Mouse (Mus musculus) cerebellum, adult 2 months (tissue): ENCODE data around the gene Psmd13. TPM values are rescaled to one million over a fixed set of nuclear protein-coding genes. Genes with fewer than 3 reads are reported as not detected.
"Not testable (repeated sequence)": the region's sequence is repeated elsewhere in the genome, so short reads cannot be mapped to it uniquely, and the experiment has no call there.

Experiments
- DNase-seq, 2 experiments: peaks; one replicate each; pipeline ENCODE4 v3.0.0; 2021
- H3K27ac ChIP-seq: fragments of 200-500 bp; 2 replicates; pipeline ENCODE4 v1.5.1; 2012; ENCODE audit warnings: low read length, control low read depth, inconsistent platforms; ENCODE audit not compliant: insufficient read depth
- H3K27me3 ChIP-seq: fragments of 200-500 bp; 2 replicates; pipeline ENCODE4 v1.6.1; 2012; ENCODE audit warnings: inconsistent platforms, mild to moderate bottlenecking, low read length, moderate library complexity; ENCODE audit not compliant: control insufficient read depth, insufficient read depth
- H3K4me1 ChIP-seq: fragments of 200-500 bp; 2 replicates; pipeline ENCODE4 v1.6.1; 2011; ENCODE audit warnings: low read length; ENCODE audit not compliant: control insufficient read depth, insufficient read depth
- H3K4me3 ChIP-seq: fragments of 200-500 bp; replicated peaks from 2 replicates; pipeline ENCODE3; 2011; ENCODE audit warnings: mild to moderate bottlenecking, low read depth, low read length, control low read depth; ENCODE audit not compliant: insufficient read depth
- CTCF ChIP-seq: fragments of 200-500 bp; IDR thresholded peaks from 2 replicates; pipeline ENCODE4 v1.5.1; 2011; ENCODE audit warnings: low read depth, mild to moderate bottlenecking, control low read depth, low read length, moderate library complexity, borderline replicate concordance; ENCODE audit not compliant: insufficient read depth
- POLR2A ChIP-seq: fragments of 200-500 bp; IDR thresholded peaks from 2 replicates; pipeline ENCODE4 v1.6.1; 2011; ENCODE audit warnings: low read length, control low read depth, borderline replicate concordance; ENCODE audit not compliant: insufficient read depth
- WGBS: fragments of 180-500 bp; shearing (Covaris S2); methylation state at CpG from one replicate; pipeline ENCODE4 v1.1.7; 2018; 5-methylcytosine and 5-hydroxymethylcytosine counted together
- polyA plus RNA-seq: library from polyadenylated mRNA; depleted of rRNA; stranded (reverse); fragments of >200 nt; gene quantifications from 2 replicates; pipeline ENCODE4 v1.2.3, GENCODE M21; 2012

Psmd13 gene
- polyA plus RNA-seq, 1 experiment = 109 TPM

GRCm38 (mm10) chr7:140880865-140881515 is 778 bp upstream of the Psmd13 start:
- 4% methylated on average over 8 of the region's 8 CpGs for WGBS
- no peak for DNase-seq

GRCm38 (mm10) chr7:140882469-140882803 is 668 bp downstream of the Psmd13 start:
- WGBS = under 1% methylated on average over 12 of the region's 12 CpGs
- no peak for DNase-seq
- H3K4me3 ChIP-seq = peak overlapping the region; percentile 98
- no peaks in the 10 kb centered on the region for H3K27me3 ChIP-seq
- TF ChIP-seq CTCF = no peak
- TF ChIP-seq POLR2A = no peak
- no peaks in the 10 kb centered on the region; the same call in 1 of the 2 replicates for H3K4me1 ChIP-seq
- no peak overlapping the region for H3K27ac ChIP-seq

More at GRCm38 (mm10) chr7:140880865-140881515, 778 bp upstream of the Psmd13 start:
- TF ChIP-seq CTCF (no peak), POLR2A (no peak)
- H3K4me1 ChIP-seq = no peaks in the 10 kb centered on the region; the same call in 1 of the 2 replicates
- no peaks in the 10 kb centered on the region for H3K27me3 ChIP-seq
- H3K27ac ChIP-seq = peak overlapping the region; percentile 76; the same call in 1 of the 2 replicates
- H3K4me3 ChIP-seq = peak overlapping the region; percentile 98

GRCm38 (mm10) chr7:140890636-140891035 is 8.9 kb downstream of the Psmd13 start:
- not testable (repeated sequence) for DNase-seq, H3K27ac ChIP-seq, H3K4me3 ChIP-seq, H3K27me3 ChIP-seq, H3K4me1 ChIP-seq
- 96% methylated on average over 16 of the region's 16 CpGs for WGBS

- Histone ChIP-seq H3K4me1 (no peaks in the 10 kb centered on the region), H3K27ac (no peak overlapping the region), H3K4me3 (no peak overlapping the region), H3K27me3 (no peaks in the 10 kb centered on the region)
- no peak for TF ChIP-seq CTCF
- no peak for TF ChIP-seq POLR2A
- DNase-seq = no peak
- WGBS = 82% methylated on average over 7 of the region's 7 CpGs
Measured at GRCm38 (mm10) chr7:140894031-140894430, 12.3 kb downstream of the Psmd13 start.

GRCm38 (mm10) chr7:140894611-140895010 is 12.8 kb downstream of the Psmd13 start:
- no peaks in the 10 kb centered on the region for H3K27me3 ChIP-seq
- H3K27ac ChIP-seq = no peak overlapping the region
- no peak overlapping the region for H3K4me3 ChIP-seq
- no peak for TF ChIP-seq CTCF
- 88% methylated on average over 3 of the region's 3 CpGs for WGBS
- H3K4me1 ChIP-seq = no peaks in the 10 kb centered on the region
- DNase-seq = no peak

GRCm38 (mm10) chr7:140897863-140898262 is 16.1 kb downstream of the Psmd13 start:
- H3K27me3 ChIP-seq = no peaks in the 10 kb centered on the region
- no peak for DNase-seq
- H3K4me3 ChIP-seq = no peak overlapping the region
- no peak overlapping the region for H3K27ac ChIP-seq
- WGBS = 90% methylated on average over 7 of the region's 7 CpGs
- TF ChIP-seq POLR2A (no peak), CTCF (no peak)
- no peaks in the 10 kb centered on the region for H3K4me1 ChIP-seq

GRCm38 (mm10) chr7:140899121-140899520 is 17.4 kb downstream of the Psmd13 start:
- H3K4me3 ChIP-seq = no peak overlapping the region
- TF ChIP-seq CTCF = no peak
- no peak for TF ChIP-seq POLR2A
- no peaks in the 10 kb centered on the region for H3K4me1 ChIP-seq
- H3K27me3 ChIP-seq = no peaks in the 10 kb centered on the region
- 59% methylated on average over 3 of the region's 3 CpGs for WGBS
- H3K27ac ChIP-seq = no peak overlapping the region
- DNase-seq = no peak

- no peak within 1 kb of the TSS for H3K4me3 ChIP-seq
- DNase-seq = no peak
- TF ChIP-seq CTCF (no peak), POLR2A (no peak)
- 8% methylated on average over 10 of the region's 10 CpGs for WGBS
- no peaks in the 10 kb centered on the region for H3K27me3 ChIP-seq
- no peak within 1 kb of the TSS for H3K27ac ChIP-seq
- no peaks in the 10 kb centered on the region for H3K4me1 ChIP-seq
Measured at GRCm38 (mm10) chr7:140900220-140900619, 18.5 kb downstream of the Psmd13 start, which contains the start of gene Cox8b. TSS of gene Cox8b (minus strand) at chr7:140900446.
